Mouse (Mus musculus) spleen, postnatal 10 days (tissue): ENCODE data around the gene Nol4l.
"Not testable (repeated sequence)": the region's sequence is repeated elsewhere in the genome, so short reads cannot be mapped to it uniquely, and the experiment has no call there.

Source experiments
- DNase-seq, 2 experiments: peaks; one replicate each; pipeline ENCODE4 v3.0.0; 2021 to 2022; ENCODE audit warnings: low spot score in 2 of 2

Nol4l gene

GRCm38 (mm10) chr2:153512416-153513323 is 17.1 kb downstream of the Nol4l start:
- no peak for DNase-seq

DNA sequence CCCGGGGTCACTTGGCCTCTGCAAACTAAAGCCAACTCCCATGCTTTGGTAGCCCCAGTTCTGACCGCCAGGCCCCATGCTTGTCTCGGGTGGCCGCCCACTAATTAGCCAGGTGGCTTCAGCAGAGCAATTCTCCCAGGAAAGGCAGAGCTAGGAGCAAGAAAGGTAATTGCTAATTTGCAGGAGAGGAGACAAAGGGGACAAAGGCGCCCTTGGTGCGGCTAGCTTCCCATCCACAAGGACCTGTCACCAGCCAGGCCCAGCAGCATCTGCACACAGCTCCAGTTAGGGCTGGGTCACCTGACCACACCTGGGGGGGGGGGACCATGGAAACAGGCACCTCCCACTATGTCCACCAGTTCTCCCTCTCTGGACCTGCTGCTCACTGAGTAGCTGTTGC is 18.2 kb downstream of the Nol4l start:
- no peak for DNase-seq

- DNase-seq = no peak
These were observed 19.6 kb downstream of the Nol4l start for GRCm38 (mm10) chr2:153510136-153510535.

DNA sequence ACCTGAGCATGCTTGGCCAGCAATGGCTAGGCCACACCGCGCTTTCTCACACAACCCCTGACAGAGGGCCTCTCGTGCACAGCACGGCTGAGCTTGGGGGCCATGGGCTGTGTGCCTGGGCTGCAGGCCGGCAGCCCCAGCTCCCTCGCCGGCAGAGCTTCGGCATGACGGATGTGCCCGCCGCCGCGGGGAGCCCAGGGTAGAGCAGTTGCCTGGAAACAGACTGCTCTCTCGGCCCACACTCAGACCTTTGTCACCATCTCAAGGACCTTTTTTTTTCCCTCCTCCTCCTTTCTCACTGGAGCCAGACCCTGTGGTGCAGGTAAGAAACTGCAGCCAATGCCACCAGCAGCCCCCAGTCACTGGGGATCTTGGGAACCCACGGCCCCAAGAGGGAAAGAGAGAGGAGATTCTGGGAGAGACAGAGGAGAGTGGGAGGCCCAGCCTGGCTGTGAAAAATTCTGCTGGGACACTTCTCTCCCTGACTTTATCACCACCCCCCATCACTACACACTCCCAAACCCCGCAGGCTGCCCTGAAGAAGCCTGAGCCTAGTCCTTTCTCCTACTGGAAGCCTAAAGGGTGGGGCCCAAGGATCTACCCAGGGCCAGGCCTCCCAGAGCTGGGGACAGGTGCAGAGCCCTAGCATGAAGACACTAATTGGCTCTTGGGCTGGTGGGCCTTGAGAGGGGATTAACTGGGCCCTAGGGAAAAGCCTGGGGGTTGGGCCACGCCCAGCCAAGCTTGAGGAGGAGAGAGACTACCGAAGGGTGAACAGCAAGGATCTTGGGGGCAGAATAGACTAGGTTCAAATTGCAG is 20.4 kb downstream of the Nol4l start:
- DNase-seq = no peak

DNA sequence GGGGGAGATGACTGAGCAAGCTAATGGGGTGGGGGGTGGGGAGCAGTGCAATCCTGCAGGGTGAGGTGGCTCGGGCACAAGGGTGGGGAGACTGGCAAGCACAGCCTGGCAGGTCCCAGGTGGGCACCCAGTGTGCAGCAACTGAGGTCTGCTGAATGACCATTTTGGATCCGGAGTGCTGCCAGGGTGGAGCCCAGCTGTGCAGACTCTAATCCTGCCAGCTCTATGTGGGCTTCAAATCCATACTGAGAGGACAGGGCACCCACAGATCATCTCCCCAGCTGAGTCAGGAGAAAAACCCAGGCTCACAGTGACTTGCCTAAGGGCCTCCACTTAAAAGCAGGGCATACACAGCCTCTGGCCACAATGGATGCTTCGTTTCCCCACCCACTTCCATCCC is 21.4 kb downstream of the Nol4l start:
- DNase-seq = no peak

- DNase-seq = no peak
These were observed 21.8 kb downstream of the Nol4l start for GRCm38 (mm10) chr2:153507969-153508368.

- no peak for DNase-seq
These were observed 23.4 kb downstream of the Nol4l start for GRCm38 (mm10) chr2:153506385-153506784.

DNA sequence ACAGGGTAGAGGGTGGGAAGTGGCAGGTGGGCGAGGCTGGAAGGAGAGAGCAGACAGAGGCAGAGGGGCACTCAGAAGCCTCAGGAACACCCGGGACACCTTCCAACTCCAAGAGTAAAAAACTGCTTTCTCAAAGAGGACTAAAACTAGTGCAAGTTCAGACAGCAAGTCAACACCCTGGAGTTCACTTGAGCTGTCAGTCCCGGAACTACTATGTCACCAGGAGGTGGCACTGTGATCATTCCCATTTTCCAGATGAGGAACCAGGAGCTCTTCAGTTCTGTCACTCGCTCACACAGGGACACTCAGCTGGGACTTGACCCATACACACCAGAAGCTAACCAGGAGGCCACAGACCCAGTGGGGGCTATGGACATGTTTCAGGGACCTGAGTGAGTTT is 30.6 kb downstream of the Nol4l start:
- DNase-seq = no peak

GRCm38 (mm10) chr2:153496898-153497297 is 32.9 kb downstream of the Nol4l start:
- DNase-seq = no peak

DNA sequence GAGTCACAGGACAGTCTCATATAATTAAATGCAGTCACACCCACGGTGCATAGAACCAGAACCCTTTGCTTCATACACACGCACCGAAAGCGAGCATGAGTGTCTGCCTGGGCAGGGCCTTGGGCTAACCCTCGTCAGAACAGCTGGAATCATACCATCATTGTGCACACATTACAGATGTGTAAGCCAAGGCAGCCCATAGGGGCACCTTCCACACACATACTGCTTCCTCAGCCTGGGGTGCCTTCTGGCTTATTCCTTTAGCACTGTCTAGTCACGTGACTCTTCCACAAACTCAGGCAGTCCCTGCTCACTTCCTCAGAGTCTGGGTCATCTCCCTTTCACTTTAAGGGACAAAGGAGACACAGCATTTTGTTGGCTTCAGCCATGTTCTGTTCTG is 33.5 kb downstream of the Nol4l start:
- DNase-seq = no peak

GRCm38 (mm10) chr2:153495818-153496217 is 34.0 kb downstream of the Nol4l start:
- DNase-seq = peak; percentile 51 to 62

DNA sequence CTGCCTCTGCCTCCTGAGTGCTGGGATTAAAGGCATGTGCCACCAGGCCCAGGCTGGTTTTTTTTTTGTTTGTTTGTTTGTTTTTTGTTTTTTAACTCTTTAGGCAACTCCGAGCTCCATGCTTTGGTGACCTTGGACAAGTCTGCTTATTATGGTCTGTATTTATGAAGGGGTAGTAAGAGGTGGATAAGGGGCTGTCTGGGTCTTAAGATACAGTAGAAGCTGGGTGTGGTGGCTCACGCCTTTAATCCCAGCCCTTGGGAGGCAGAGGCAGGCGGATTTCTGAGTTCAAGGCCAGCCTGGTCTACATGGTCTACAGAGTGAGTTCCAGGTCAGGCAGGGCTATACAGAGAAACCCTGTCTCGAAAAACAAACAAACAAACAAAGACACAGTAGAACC is 34.4 kb downstream of the Nol4l start:
- DNase-seq = not testable (repeated sequence)

- DNase-seq = peak; percentile 61 to 68
These were observed 35.4 kb downstream of the Nol4l start for GRCm38 (mm10) chr2:153494293-153494811.

- peak; percentile 72 to 77 for DNase-seq
These were observed 35.9 kb downstream of the Nol4l start for GRCm38 (mm10) chr2:153493781-153494292.

GRCm38 (mm10) chr2:153493393-153493731 is 36.4 kb downstream of the Nol4l start:
- DNase-seq = no peak

DNA sequence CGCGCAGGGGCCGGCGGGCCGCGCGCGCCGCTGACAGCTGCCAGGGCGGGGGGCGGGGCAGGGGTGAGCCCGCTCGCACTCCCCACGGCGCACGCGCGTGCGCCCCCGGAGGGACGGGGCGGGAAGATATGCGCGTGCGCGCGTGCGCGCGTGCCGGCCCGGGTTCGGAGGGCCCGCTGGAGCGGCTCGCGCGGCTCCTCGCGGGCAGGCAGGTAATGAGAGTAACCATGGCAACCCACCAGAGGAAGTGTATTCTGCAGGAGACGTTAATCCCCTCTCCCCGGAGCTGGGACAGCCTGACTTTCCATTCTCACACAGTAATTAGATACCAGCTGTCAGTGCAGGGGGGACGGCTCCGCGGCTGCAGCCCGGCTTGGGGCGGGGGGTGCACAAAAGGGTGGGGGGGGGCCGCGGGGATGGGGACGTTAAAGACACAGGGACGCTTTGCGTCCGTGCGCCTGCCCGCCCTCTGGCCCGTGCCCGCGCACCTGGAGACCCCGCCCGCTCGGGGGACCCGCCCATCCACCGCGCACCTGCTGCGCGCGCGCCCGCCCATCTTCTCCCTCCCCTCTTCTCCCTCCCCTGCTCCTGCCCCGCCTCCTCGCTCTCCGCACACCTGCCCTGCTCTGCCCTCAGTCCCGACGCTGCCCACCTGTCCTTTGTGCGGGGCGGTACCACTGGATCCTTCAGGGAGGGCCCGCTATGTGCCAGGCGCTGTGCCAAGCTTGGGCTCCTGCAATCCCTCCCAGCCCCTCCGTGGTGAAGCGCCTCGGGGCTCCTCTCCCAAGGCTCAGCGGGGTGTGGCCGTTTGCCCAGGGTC is 37.0 kb downstream of the Nol4l start, which contains the start of gene 4930404H24Rik:
TSS of gene 4930404H24Rik (plus strand) at position 218 of the 820 bp plus-strand sequence.
- DNase-seq = peak; percentile 74 to 81

DNA sequence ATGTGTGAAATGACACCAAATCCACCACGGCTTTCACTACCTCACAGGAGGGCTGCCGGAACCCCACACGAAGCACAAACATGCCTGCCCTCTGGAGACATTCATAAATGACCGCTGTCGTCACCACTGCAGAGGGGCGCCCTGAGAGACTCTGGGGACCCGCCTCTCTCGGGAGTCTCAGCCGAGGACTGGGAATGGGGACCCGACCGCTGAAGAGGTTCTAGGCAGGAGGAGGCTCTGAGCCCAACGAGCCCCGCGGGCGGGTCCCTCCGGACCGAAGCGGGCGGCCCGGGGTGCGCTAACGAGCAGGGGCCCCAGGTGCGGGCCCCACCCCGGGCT is 37.6 kb downstream of the Nol4l start:
- DNase-seq = peak; percentile 59 to 65

- no peak for DNase-seq
These were observed 38.1 kb downstream of the Nol4l start for GRCm38 (mm10) chr2:153491512-153492178.

DNA sequence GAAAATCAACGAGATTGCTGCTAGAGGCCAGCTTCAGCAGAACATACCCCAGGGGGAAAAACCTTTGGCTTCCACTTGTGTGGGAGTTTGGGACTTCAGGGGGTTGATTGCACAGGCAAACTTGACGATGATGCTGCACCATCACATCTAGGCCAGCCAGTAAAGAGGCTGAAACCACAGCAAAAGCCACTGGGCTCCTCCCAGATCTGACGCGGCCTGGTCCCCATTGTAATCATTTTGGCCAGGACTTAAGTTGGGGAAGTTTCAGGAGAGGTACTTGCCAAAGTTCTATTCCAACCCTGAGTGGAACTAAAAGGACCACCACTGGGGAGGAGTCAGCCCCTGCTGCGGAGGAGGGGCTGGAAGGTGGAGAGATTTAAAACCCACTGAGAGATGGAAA is 38.8 kb downstream of the Nol4l start:
- DNase-seq = no peak

DNA sequence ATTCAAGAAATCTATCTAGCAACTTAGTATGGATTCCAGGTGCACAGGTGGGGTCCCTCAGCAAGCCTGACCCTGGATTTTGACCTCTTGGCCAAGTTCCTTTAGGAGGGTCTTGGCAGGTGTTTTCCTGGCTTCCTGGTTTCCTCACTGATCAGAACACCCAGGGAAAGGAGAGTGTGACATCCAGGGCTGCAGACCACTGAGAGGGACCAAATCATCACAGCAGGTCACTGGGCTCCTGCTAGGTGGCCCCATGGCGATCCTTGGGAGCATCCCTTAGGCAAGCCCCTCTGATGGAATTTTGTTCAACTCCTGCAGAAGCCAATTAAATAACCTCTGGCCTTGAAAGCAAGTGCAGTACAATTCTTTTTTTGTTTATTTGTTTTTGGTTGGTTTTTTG is 39.7 kb downstream of the Nol4l start:
- no peak for DNase-seq

DNA sequence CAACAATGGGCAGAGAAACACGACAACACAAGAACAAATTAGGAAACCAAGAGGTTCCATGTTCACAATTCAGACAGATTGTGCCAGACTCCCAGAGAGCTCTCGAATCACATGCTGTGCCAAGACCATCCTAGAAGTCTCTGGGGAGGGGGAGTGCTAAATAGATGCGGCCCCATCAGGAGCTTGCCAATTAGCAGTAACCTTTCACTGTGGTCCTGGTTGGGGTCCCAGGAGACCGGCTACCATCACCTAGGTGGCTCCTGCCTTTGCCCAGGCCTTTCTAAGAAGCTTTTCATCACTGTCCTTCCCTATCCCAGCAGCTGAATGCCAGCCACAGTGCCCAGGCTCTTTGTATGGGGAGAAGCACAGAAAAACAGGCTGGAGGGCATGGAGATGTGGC is 45.7 kb downstream of the Nol4l start:
- DNase-seq = no peak
